Mouse (Mus musculus) thymus, adult 2 months (tissue): ENCODE measurements around the gene Zbtb20.

Source experiments
- CTCF ChIP-seq: fragments of 200-500 bp; IDR thresholded peaks from 2 replicates; pipeline ENCODE4 v1.5.1; 2012; ENCODE audit warnings: mild to moderate bottlenecking, control low read depth, low read length, moderate library complexity, borderline replicate concordance; ENCODE audit not compliant: control insufficient read depth, poor library complexity, insufficient read depth; ENCODE audit errors: extremely low read depth
- POLR2A ChIP-seq: fragments of 200-500 bp; IDR thresholded peaks from 2 replicates; pipeline ENCODE4 v1.6.1; 2012; ENCODE audit warnings: mild to moderate bottlenecking, low read length, control low read depth, moderate library complexity; ENCODE audit not compliant: control insufficient read depth, poor library complexity, insufficient read depth; ENCODE audit errors: extremely low read depth

- TF ChIP-seq CTCF (no peak), POLR2A (no peak)
Measured at GRCm38 (mm10) chr16:42914457-42915085, 38.9 kb downstream of the Zbtb20 start.
